ENCODE assay signal across 21 mouse cellular contexts in genomic region chr9:69705071-69705470, GRCm38 (mm10). TPM values are rescaled to one million over a fixed set of nuclear protein-coding genes. Genes with fewer than 3 reads are reported as not detected.
A peak's percentile ranks its signal among the peaks of the same experiment; 100 is the strongest.
DNase-seq lines count a peak whose midpoint lies in the region.
"Had no signal": no experiment of that assay in that cellular context is flagged by ENCODE, and none has a peak within 500 bp of the region (broad histone marks: within the 10 kb centered on the region; RNA-seq: fewer than 3 reads in every experiment).

No protein-coding gene starts in this region.

- intact Hi-C loops in gastrocnemius, postnatal 14 days (cut with DNase I; ENCODE audit: low total_unique reads) = no loop called here

- DNase-seq in adrenal gland, adult 2 months = peak; percentile 50
- no peak for DNase-seq in adrenal gland, postnatal 4 days (ENCODE audit: low spot score in 2 of 2)
- DNase-seq in ovary, adult 18-20 months (ENCODE audit: low spot score) = peak; percentile 19
- DNase-seq in ovary, postnatal 14 days (ENCODE audit: low spot score) = no peak
- peak; percentile 30 for DNase-seq in adrenal gland, postnatal 25 days
- no peak for DNase-seq in gastrocnemius, postnatal 14 days
- no peak for DNase-seq in spleen, adult 18-20 months
- DNase-seq: cerebellum, adult 11-12 months; cerebellum, adult 9-10 months; cerebellum, postnatal 25 days; gastrocnemius, adult 2 months; gastrocnemius, postnatal 36 days; heart, postnatal 14 days had no signal

RNA-seq across cellular contexts. Expression of gene Foxb1, which starts 55.7 kb away (rescaled TPM):
- not detected for total RNA-seq in adrenal gland, adult 2 months (2021)
- not detected in 2 replicates for polyA plus RNA-seq in adrenal gland, adult 2 months (2012; rRNA removed)
- not detected for total RNA-seq in adrenal gland, postnatal 4 days (2021)
- not detected in 2 replicates for total RNA-seq in adrenal gland, postnatal 25 days (2021)
- not detected for total RNA-seq in gastrocnemius, postnatal 14 days (2021)
- total RNA-seq: gastrocnemius, adult 2 months; gastrocnemius, postnatal 36 days; heart, adult 18-20 months; hematopoietic stem cell, adult 5-6 weeks; MEL had no signal
- polyA plus RNA-seq: C2C12; cortical plate, adult 2 months; heart, embryonic 11.5 days; heart, embryonic 15.5 days; intestine, embryonic 14.5 days had no signal

Comparison
In these comparisons a context has a peak if more than half of its experiments do, and no peak if none do; other contexts are left out.
1. DNase-seq: peak in adrenal gland, adult 2 months (single experiment), ovary, adult 18-20 months (single experiment) and adrenal gland, postnatal 25 days (single experiment); none in adrenal gland, postnatal 4 days (0 of 2), ovary, postnatal 14 days (single experiment), gastrocnemius, postnatal 14 days (single experiment) and spleen, adult 18-20 months (0 of 2).